Mouse (Mus musculus): ENCODE measurements around the gene Hs3st3a1. TPM values are rescaled to one million over a fixed set of nuclear protein-coding genes. Genes with fewer than 3 reads are reported as not detected.

Hs3st3a1 gene
- polyA plus RNA-seq, 2 experiments: 5.6 to 6.7 TPM

DNA sequence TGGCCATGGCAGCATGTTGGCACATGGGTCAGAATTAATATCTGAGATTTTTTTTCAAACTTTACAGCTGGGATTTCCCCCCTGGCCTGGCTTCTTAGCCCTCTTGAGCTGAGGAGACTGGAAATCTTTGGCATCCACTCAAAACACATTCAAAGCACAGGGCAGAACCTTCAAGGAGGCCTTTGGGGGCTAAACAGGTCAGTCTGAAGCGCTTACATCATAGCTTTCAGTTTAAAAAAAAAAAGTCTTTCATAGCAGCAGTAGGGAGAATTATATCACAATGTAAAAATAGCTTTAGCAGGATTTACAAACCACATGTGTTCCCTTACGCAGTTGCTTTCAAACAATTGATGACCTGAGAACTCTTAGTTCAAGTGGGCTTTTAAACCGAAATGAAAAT, 46.3 kb downstream of the Hs3st3a1 start:
- no peak for TF ChIP-seq POLR2A (IDR thresholded peaks at IDR 0.05; ENCODE audit: borderline replicate concordance, extremely low read depth, insufficient read depth, insufficient read length)
- ATAC-seq (ENCODE audit: low FRiP score, low read depth): no peak
- no peak overlapping the region for H3K4me3 ChIP-seq (replicated peaks; ENCODE audit: low read length)

DNA sequence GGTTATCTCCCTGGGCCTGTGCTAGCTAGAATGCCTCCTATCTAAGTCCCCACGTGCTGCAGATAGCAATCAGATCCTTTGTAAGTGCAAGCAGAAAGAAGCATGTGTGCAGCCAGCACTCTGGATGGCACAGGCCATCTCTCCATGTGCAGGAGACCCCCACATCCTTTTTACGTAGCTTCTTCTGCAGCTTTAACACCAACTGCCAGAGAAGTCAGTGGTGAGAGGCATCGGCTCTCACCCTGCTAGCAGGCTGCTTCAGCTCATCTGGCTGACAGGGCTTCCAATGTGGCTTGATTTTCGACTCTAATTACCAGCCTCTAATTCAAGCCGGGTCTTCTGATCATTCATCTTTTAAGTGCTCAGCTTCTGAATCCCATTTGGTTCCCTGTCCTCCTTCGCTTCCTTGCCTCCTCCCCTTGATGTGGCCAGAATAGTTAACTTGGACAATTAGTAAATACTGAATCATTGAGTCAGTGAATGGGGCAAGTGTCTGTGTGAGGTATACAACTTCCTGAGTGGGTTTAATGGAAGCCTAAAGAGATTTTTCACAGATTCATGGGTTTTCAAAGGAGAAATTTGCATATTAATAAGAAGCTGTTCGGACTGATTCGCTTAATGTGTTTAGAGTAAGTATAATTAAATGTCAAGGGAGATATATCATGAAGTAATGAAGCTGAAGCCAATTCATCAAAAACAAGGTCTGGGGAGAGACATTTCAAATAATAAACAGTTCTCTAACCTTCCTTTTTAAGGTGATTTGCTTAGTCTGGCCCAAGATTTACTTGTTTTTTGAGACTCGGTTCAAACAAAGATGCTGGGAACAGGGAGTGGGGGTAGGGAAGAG, 54.7 kb downstream of the Hs3st3a1 start:
- no peaks in the 10 kb centered on the region for H3K27me3 ChIP-seq (ENCODE audit: control insufficient read depth, insufficient read depth, low read length)
- H3K36me3 ChIP-seq (ENCODE audit: control insufficient read depth, insufficient read depth, low read length): no peaks in the 10 kb centered on the region
- no peaks in the 10 kb centered on the region for H3K4me1 ChIP-seq (ENCODE audit: control insufficient read depth, insufficient read depth, low read length)
- H3K4me3 ChIP-seq (replicated peaks; ENCODE audit: low read length): no peak overlapping the region
- DNase-seq (ENCODE audit: low spot score) (no peak), ATAC-seq (ENCODE audit: low FRiP score, low read depth) (no peak)
- no peak for TF ChIP-seq POLR2A (IDR thresholded peaks at IDR 0.05; ENCODE audit: borderline replicate concordance, extremely low read depth, insufficient read depth, insufficient read length)
- H3K27ac ChIP-seq (replicated peaks; ENCODE audit: low read depth, low read length): no peak overlapping the region
- no peak overlapping the region for H3K9ac ChIP-seq (ENCODE audit: low read depth, low read length, severe bottlenecking)
- H3K4me2 ChIP-seq (replicated peaks; ENCODE audit: low read depth, low read length, severe bottlenecking): no peak overlapping the region
- WGBS: 38% methylated on average over 9 of the region's 9 CpGs
- H3K9me3 ChIP-seq (ENCODE audit: control insufficient read depth, low read length): no peaks in the 10 kb centered on the region

More for the DNA sequence above, 46.3 kb downstream of the Hs3st3a1 start:
- peak; percentile 64 for DNase-seq (ENCODE audit: low spot score)
- Histone ChIP-seq H3K4me1 (ENCODE audit: control insufficient read depth, insufficient read depth, low read length) (peaks cover 11% of the 10 kb centered on the region), H3K27me3 (ENCODE audit: control insufficient read depth, insufficient read depth, low read length) (no peaks in the 10 kb centered on the region), H3K9me3 (ENCODE audit: control insufficient read depth, low read length) (no peaks in the 10 kb centered on the region), H3K9ac (ENCODE audit: low read depth, low read length, severe bottlenecking) (no peak overlapping the region), H3K36me3 (ENCODE audit: control insufficient read depth, insufficient read depth, low read length) (no peaks in the 10 kb centered on the region), H3K4me2 (replicated peaks; ENCODE audit: low read depth, low read length, severe bottlenecking) (no peak overlapping the region), H3K27ac (replicated peaks; ENCODE audit: low read depth, low read length) (no peak overlapping the region)
- 46% methylated on average over 3 of the region's 3 CpGs for WGBS

DNA sequence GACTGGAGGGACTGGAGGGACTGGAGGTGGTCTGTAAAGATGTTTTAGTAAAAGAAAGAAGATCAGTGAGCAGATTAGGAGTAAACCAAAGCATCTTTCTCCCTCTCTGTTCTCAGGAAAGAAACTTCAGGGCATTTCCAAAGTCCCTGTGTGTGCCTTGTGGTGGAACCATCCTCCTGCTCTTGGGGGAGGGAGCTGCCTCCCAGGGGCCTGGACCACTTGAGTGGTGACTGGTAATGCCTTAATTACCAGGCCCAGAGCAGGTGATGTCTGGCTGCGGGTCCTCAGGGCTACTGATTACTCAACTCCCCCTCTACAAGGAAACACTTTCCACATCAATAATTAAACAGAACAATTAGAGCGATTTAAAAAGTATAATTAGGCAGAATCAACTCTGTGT, 59.3 kb downstream of the Hs3st3a1 start:
- Histone ChIP-seq H3K4me3 (replicated peaks; ENCODE audit: low read length) (no peak overlapping the region), H3K9ac (ENCODE audit: low read depth, low read length, severe bottlenecking) (no peak overlapping the region), H3K4me2 (replicated peaks; ENCODE audit: low read depth, low read length, severe bottlenecking) (no peak overlapping the region), H3K27ac (replicated peaks; ENCODE audit: low read depth, low read length) (no peak overlapping the region), H3K36me3 (ENCODE audit: control insufficient read depth, insufficient read depth, low read length) (no peaks in the 10 kb centered on the region), H3K4me1 (ENCODE audit: control insufficient read depth, insufficient read depth, low read length) (no peaks in the 10 kb centered on the region), H3K27me3 (ENCODE audit: control insufficient read depth, insufficient read depth, low read length) (no peaks in the 10 kb centered on the region), H3K9me3 (ENCODE audit: control insufficient read depth, low read length) (no peaks in the 10 kb centered on the region)
- DNase-seq (ENCODE audit: low spot score) (no peak), ATAC-seq (ENCODE audit: low FRiP score, low read depth) (no peak)
- TF ChIP-seq POLR2A (IDR thresholded peaks at IDR 0.05; ENCODE audit: borderline replicate concordance, extremely low read depth, insufficient read depth, insufficient read length): no peak
- 50% methylated on average over 2 of the region's 2 CpGs for WGBS

DNA sequence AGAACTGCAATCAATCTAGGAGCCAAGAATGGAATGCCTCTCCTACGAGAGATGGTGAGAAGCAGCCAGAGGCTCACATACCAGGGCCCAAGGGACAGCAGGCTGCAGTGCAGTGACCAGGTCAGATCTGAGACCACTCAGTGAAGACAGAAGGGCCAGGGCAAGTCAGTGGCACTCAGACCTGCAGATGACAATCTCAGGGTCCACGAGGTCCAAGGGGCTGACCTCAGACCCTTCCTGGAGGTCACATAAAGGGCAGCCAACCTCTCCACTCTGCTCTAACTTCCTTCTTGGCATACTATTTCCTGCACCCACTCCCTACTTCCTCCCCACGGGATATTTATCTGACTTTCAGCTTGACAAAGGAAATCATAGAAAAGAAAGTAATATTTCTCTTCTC, 60.8 kb downstream of the Hs3st3a1 start:
- DNase-seq (ENCODE audit: low spot score): no peak
- no peak for ATAC-seq (ENCODE audit: low FRiP score, low read depth)
- Histone ChIP-seq H3K27ac (replicated peaks; ENCODE audit: low read depth, low read length) (no peak overlapping the region), H3K27me3 (ENCODE audit: control insufficient read depth, insufficient read depth, low read length) (no peaks in the 10 kb centered on the region), H3K4me2 (replicated peaks; ENCODE audit: low read depth, low read length, severe bottlenecking) (no peak overlapping the region), H3K9me3 (ENCODE audit: control insufficient read depth, low read length) (no peaks in the 10 kb centered on the region), H3K4me3 (replicated peaks; ENCODE audit: low read length) (no peak overlapping the region), H3K36me3 (ENCODE audit: control insufficient read depth, insufficient read depth, low read length) (no peaks in the 10 kb centered on the region), H3K4me1 (ENCODE audit: control insufficient read depth, insufficient read depth, low read length) (no peaks in the 10 kb centered on the region), H3K9ac (ENCODE audit: low read depth, low read length, severe bottlenecking) (no peak overlapping the region)
- no peak for TF ChIP-seq POLR2A (IDR thresholded peaks at IDR 0.05; ENCODE audit: borderline replicate concordance, extremely low read depth, insufficient read depth, insufficient read length)
- 37% methylated on average over 3 of the region's 3 CpGs for WGBS

- Histone ChIP-seq H3K4me3 (replicated peaks; ENCODE audit: low read length) (no peak overlapping the region), H3K9me3 (ENCODE audit: control insufficient read depth, low read length) (no peaks in the 10 kb centered on the region), H3K27ac (replicated peaks; ENCODE audit: low read depth, low read length) (no peak overlapping the region), H3K36me3 (ENCODE audit: control insufficient read depth, insufficient read depth, low read length) (no peaks in the 10 kb centered on the region), H3K27me3 (ENCODE audit: control insufficient read depth, insufficient read depth, low read length) (no peaks in the 10 kb centered on the region), H3K4me1 (ENCODE audit: control insufficient read depth, insufficient read depth, low read length) (no peaks in the 10 kb centered on the region), H3K4me2 (replicated peaks; ENCODE audit: low read depth, low read length, severe bottlenecking) (no peak overlapping the region), H3K9ac (ENCODE audit: low read depth, low read length, severe bottlenecking) (no peak overlapping the region)
- DNase-seq (ENCODE audit: low spot score) (no peak), ATAC-seq (ENCODE audit: low FRiP score, low read depth) (no peak)
- no peak for TF ChIP-seq POLR2A (IDR thresholded peaks at IDR 0.05; ENCODE audit: borderline replicate concordance, extremely low read depth, insufficient read depth, insufficient read length)
- 72% methylated on average over 3 of the region's 3 CpGs for WGBS
These were observed 61.5 kb downstream of the Hs3st3a1 start for GRCm38 (mm10) chr11:64496677-64497076.
